Comparison of ENCODE assay signal across 27 mouse cellular contexts in genomic region chrX:153381753-153382152, GRCm38 (mm10).
A peak's percentile ranks its signal among the peaks of the same experiment; 100 is the strongest.
DNase-seq lines count a peak whose midpoint lies in the region; ATAC-seq and TF ChIP-seq lines count a peak whose summit lies in the region.
"Had no signal": no experiment of that assay in that cellular context is flagged by ENCODE, and none has a peak within 500 bp of the region (broad histone marks: within the 10 kb centered on the region; RNA-seq: fewer than 3 reads in every experiment).

No protein-coding gene starts in this region.

- H3K36me3 ChIP-seq in ES-E14 (ENCODE audit: control insufficient read depth, insufficient read depth, low read length, poor library complexity, severe bottlenecking) = no peaks in the 10 kb centered on the region
- H3K36me3 ChIP-seq: embryonic facial prominence, embryonic 10.5 days; hindbrain, embryonic 13.5 days; limb, embryonic 15.5 days; midbrain, embryonic 15.5 days; neural tube, embryonic 15.5 days; stomach, embryonic 15.5 days had no signal

- peak; percentile 13 for DNase-seq in CD4-positive helper T cell, adult 2 months (ENCODE audit: low read depth, low spot score)
- DNase-seq in ES-E14 (ENCODE audit: low read depth, low spot score) = peak; percentile 2
- DNase-seq in brain, adult 2 months (ENCODE audit: low read depth, low spot score) = peak; percentile 27
- no peak for DNase-seq in cerebellum, postnatal 10 days
- DNase-seq in adipocyte (ENCODE audit: low spot score) = no peak
- DNase-seq: adrenal gland, adult 8-10 months; cerebellum, adult 9-10 months; gastrocnemius, postnatal 36 days; heart, postnatal 36 days; kidney, adult 2 months; layer of hippocampus, adult 9-11 months; left cerebral cortex, postnatal 4 days; lung, embryonic 14.5 days; right cerebral cortex, adult 18-20 months; right cerebral cortex, postnatal 4 days had no signal

- in situ Hi-C loops in ES-E14 (cut with MboI; ENCODE audit: low sequenced_read_pairs in 2 of 2, unreplicated experiment in 2 of 2) = loop anchor here in 1 of 2 experiments (10.0 to 25.0 kb wide), 2 partner anchors 57 to 331 kb away; partner anchors contain the start of gene Nbdy

- no peak overlapping the region for H3K27ac ChIP-seq in ES-E14 (ENCODE audit: insufficient read depth, low read depth, low read length, poor library complexity, severe bottlenecking)
- H3K27ac ChIP-seq: embryonic facial prominence, embryonic 10.5 days; hindbrain, embryonic 13.5 days; kidney, postnatal 0 days; limb, embryonic 15.5 days; liver, embryonic 14.5 days; midbrain, embryonic 15.5 days; neural tube, embryonic 15.5 days; stomach, embryonic 15.5 days had no signal

- no peaks in the 10 kb centered on the region for H3K4me1 ChIP-seq in ES-E14 (ENCODE audit: control insufficient read depth in 2 of 2, insufficient read depth in 2 of 2, low read length in 2 of 2, poor library complexity in 1 of 2)
- H3K4me1 ChIP-seq: embryonic facial prominence, embryonic 10.5 days; hindbrain, embryonic 13.5 days; limb, embryonic 15.5 days; midbrain, embryonic 15.5 days; neural tube, embryonic 15.5 days; stomach, embryonic 15.5 days had no signal

- no peaks in the 10 kb centered on the region for H3K9me3 ChIP-seq in ES-E14 (ENCODE audit: control insufficient read depth, insufficient read depth, low read depth, low read length)
- H3K9me3 ChIP-seq: embryonic facial prominence, embryonic 10.5 days; hindbrain, embryonic 13.5 days; limb, embryonic 15.5 days; midbrain, embryonic 15.5 days; neural tube, embryonic 15.5 days; stomach, embryonic 15.5 days had no signal

- no peak overlapping the region for H3K9ac ChIP-seq in ES-E14 (ENCODE audit: insufficient read depth, low read depth, low read length, poor library complexity, severe bottlenecking)
- H3K9ac ChIP-seq: hindbrain, embryonic 13.5 days; limb, embryonic 15.5 days; liver, embryonic 14.5 days; lung, embryonic 14.5 days; midbrain, embryonic 15.5 days; neural tube, embryonic 15.5 days; stomach, embryonic 15.5 days had no signal

- H3K4me3 ChIP-seq in ES-E14 (ENCODE audit: insufficient read depth in 1 of 2, low read depth in 1 of 2, low read length in 2 of 2, poor library complexity in 1 of 2, severe bottlenecking in 1 of 2) = no peak overlapping the region
- H3K4me3 ChIP-seq: embryonic facial prominence, embryonic 10.5 days; hindbrain, embryonic 13.5 days; limb, embryonic 15.5 days; midbrain, embryonic 15.5 days; myocyte; neural tube, embryonic 15.5 days; stomach, embryonic 15.5 days had no signal

- ATAC-seq in megakaryocyte progenitor cell, adult 5-6 weeks (replicated peaks; ENCODE audit: poor library complexity) = peak; percentile 23; the same call in 1 of the 2 replicates
- no peak for ATAC-seq in megakaryocyte-erythroid progenitor cell, adult 5-6 weeks (replicated peaks; ENCODE audit: low FRiP score, low TSS enrichment, poor library complexity, severe bottlenecking)
- ATAC-seq: forebrain, embryonic 16.5 days; midbrain, embryonic 15.5 days had no signal

TF ChIP-seq in ES-E14, 5 proteins besides CTCF, POLR2A, EP300 and RAD21:
- TF ChIP-seq HCFC1 (IDR thresholded peaks at IDR 0.05; ENCODE audit: borderline replicate concordance, insufficient read depth, low read length) = no peak
- TF ChIP-seq CHD2 (IDR thresholded peaks at IDR 0.05; ENCODE audit: low read depth, low read length) = no peak
- TF ChIP-seq ZNF384 (IDR thresholded peaks at IDR 0.05; ENCODE audit: low read depth, low read length) = no peak
- TF ChIP-seq ZC3H11A (IDR thresholded peaks at IDR 0.05; ENCODE audit: borderline replicate concordance, low read depth, low read length) = no peak
- no peak for TF ChIP-seq MAFK (IDR thresholded peaks at IDR 0.05; ENCODE audit: insufficient read depth, low read depth, low read length)

Comparison
In these comparisons a context has a peak if more than half of its experiments do, and no peak if none do; other contexts are left out.
1. DNase-seq: peak in CD4-positive helper T cell, adult 2 months (single experiment), ES-E14 (single experiment) and brain, adult 2 months (single experiment); none in cerebellum, postnatal 10 days (0 of 2) and adipocyte (single experiment).